Mouse (Mus musculus) heart, postnatal 36 days (tissue): ENCODE results near the gene Fgfr4. TPM values are rescaled to one million over a fixed set of nuclear protein-coding genes. Genes with fewer than 3 reads are reported as not detected.
"Not testable (repeated sequence)": the region's sequence is repeated elsewhere in the genome, so short reads cannot be mapped to it uniquely, and the experiment has no call there.

Experiments used
- DNase-seq, 2 experiments: peaks; one replicate each; pipeline ENCODE4 v3.0.0; 2021 to 2022
- intact Hi-C: fragments of 180-260 bp; cut with DNase I; formaldehyde crosslinking; loops from one replicate; pipeline ENCODE4 v1.15.1; 2025
- total RNA-seq, 2 experiments: library from RNA; stranded (reverse); gene quantifications; 2 replicates each; pipeline ENCODE4 v1.2.3; 2021

Fgfr4 gene
- total RNA-seq, 2 experiments from 2014 or later = 0.36 to 0.73 TPM

GRCm38 (mm10) chr13:55171517-55172335 is 19.3 kb downstream of the Fgfr4 start:
- intact Hi-C loops = no loop called here
- peak; percentile 65 to 73 for DNase-seq

DNA sequence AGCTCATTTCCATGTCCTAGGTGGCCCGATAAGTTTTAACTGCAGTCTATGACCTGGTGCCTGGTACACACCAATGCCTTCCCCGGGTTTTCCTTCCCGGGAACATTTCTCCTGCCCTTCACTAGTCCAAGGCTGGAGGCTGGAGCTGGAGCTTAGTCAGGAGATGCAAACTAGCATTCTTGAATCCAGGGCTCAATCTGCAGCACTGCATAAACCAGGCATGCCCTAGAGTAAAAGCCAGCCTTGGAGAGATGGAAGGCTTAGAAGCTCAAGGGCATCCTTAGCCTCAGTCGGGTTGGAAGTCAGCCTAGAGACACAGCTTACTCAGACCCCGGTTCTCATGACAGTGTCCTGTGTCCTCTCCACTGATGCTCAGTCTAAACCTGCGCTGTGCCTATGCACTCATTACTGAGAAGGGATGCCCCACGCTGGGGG is 19.9 kb downstream of the Fgfr4 start:
- intact Hi-C loops = no loop called here
- DNase-seq = no peak

DNA sequence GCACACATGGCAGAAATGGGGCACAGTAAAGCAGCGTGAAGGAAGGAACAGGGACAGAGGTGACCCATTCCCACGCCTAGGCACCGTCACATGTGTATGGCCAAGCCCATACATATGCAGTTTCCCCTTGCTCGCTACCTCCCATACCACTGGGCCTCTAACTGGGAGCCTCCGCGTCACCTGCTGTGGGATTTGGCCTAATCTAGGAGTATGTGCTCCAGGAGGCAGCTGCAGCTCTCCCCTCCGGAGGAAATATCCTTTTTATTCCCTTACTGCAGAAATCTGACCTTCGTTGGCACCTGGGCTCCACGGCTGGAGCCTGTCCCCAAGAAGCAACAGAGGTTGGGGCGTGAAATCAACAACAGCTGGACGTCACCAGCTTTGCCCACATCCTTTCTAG is 21.9 kb downstream of the Fgfr4 start:
- intact Hi-C loops = no loop called here
- DNase-seq = no peak

DNA sequence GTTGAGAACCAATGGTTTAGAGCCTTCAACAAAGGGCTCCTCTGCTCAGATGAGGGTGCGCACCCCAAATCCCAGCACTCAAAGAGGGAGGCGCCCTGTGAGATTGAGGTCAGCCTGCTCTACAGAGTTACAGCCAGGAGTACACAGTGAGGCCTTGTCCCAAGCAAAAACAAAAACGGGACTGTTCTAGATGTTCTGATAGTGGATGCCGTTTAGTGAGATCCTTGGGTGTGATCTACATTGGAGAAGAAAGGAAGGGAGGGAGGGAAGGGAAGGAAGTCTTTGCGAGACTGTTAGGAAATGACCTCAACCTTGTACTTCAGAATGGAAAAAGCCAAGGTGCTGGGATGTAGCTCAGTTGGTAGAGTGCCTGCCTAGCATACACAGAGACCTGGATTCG is 23.8 kb downstream of the Fgfr4 start:
- intact Hi-C loops = no loop called here
- no peak for DNase-seq

GRCm38 (mm10) chr13:55177903-55178496 is 25.6 kb downstream of the Fgfr4 start:
- intact Hi-C loops = loop anchor here (1.0 to 2.0 kb wide), 3 partner anchors 43 to 379 kb away; partner anchors contain the start of gene Zfp346

DNA sequence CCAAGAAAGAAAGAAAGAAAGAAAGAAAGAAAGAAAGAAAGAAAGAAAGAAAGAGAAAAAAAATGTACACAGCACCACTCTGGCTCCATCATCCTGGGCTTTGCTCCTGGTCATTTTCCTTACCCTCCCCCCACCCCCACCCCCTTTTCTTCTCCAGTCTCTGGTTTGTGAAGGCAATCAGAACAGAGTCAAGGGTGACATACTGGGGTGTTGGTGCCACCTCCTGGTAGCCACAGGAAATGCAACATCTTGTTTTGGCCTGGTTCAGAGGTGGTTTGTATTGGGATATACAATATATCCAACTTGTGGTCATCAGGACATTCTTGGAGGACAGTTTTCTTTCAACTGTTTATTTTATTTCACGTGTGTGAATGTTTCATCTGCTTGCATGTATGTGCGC is 26.1 kb downstream of the Fgfr4 start:
- intact Hi-C loops = loop anchor here (1.0 to 2.0 kb wide), 2 partner anchors 43 to 74 kb away; partner anchors contain the start of gene Zfp346
- peak; percentile 78 to 81 for DNase-seq

More at GRCm38 (mm10) chr13:55177903-55178496, 25.6 kb downstream of the Fgfr4 start:
- peak in 1 of 2 experiments; percentile 31 for DNase-seq

GRCm38 (mm10) chr13:55179591-55179990 is 27.2 kb downstream of the Fgfr4 start:
- no peak for DNase-seq
- intact Hi-C loops = loop anchor here (2.0 kb wide), 1 partner anchor 75 kb away; the partner anchor contains the start of gene Zfp346

DNA sequence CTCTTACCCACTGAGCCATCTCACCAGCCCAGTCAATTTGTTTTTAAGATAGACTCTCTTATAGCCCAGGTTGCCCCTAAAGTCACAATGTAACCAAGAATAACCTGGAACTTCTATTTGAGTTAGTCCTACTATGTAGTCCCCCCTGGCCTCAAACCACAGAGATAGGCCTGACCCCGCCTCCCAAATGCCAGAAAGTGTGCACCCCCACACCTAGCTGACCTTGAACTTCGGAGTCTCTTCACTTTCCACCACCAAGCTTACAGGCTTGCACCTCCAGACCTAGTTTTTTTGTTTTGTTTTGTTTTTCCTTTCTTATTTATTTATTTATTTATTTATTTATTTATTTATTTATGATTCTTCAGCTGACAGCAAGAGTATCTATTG is 29.3 kb downstream of the Fgfr4 start:
- DNase-seq = no peak
- intact Hi-C loops = loop anchor here (2.0 to 5.0 kb wide), 2 partner anchors 49 to 106 kb away; no protein-coding TSS in a partner anchor

GRCm38 (mm10) chr13:55182173-55182894 is 29.9 kb downstream of the Fgfr4 start:
- DNase-seq = peak; percentile 71 to 86
- intact Hi-C loops = loop anchor here (2.0 to 5.0 kb wide), 2 partner anchors 48 to 105 kb away; no protein-coding TSS in a partner anchor

GRCm38 (mm10) chr13:55183382-55183781 is 30.9 kb downstream of the Fgfr4 start:
- intact Hi-C loops = loop anchor here (2.0 to 5.0 kb wide), 2 partner anchors 47 to 104 kb away; no protein-coding TSS in a partner anchor

DNA sequence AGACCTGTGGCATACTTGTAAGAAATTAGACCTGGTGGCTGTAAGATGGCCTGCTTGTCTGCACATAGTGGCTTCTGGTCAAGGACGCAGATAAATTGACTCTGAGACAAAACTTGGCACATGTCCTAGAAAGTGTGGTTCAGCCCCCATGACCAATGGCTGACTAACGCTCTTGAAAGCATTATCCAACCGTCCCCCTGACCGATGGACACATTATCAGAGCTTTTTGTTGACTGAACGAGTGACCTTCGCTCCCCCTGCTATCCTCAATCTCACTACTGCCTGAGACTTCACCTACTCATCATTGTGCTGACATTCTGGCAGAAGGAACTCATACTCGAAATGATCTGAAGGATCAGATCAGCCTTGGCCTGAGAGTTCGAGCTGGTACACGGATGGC is 34.6 kb downstream of the Fgfr4 start:
- intact Hi-C loops, DNase-seq: not testable (repeated sequence)

More at GRCm38 (mm10) chr13:55183382-55183781, 30.9 kb downstream of the Fgfr4 start:
- DNase-seq = no peak

GRCm38 (mm10) chr13:55189531-55190107 is 37.2 kb downstream of the Fgfr4 start:
- intact Hi-C loops = loop anchor here (2.0 kb wide), 1 partner anchor 19 kb away; the partner anchor contains the start of gene Nsd1
- DNase-seq = no peak

DNA sequence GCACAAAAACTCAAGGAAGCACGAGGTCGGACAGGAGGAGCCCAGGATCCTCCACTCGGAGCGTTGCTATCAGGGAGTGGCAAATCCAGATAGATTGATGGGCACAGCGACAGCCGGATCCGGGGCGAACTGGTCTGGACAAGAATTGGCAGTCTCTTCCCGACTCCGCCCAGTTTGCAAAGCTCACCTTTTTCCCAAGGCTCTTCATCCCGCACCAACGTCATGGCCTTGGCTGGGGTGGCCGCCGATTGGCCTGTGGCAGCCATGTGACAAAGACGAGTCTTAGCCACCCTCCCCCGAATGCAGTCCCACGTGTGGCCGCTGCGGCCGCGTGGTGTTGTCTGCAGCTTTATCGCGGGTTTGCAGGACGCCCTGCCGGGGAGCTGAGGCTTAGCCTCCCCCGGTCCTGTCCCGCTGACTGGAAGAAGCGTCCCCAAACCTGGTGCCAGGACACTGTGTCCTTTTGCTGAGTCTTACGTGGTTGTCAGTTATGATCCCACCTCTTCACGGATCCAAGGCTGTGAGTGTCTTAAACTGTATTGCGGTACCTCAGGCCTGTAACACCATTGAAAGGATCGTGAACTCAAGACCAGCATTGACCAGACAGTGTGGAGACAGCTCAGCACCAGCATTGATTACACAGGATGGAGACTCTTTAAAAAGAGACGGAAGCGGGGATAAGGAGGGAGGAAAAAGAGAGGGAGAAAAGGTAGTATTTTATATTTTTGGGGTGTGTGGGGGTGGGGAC is 37.9 kb downstream of the Fgfr4 start:
- peak; percentile 89 to 92 for DNase-seq
- intact Hi-C loops = loop anchor here (2.0 kb wide), 1 partner anchor 19 kb away; the partner anchor contains the start of gene Nsd1

GRCm38 (mm10) chr13:55191535-55191934 is 39.1 kb downstream of the Fgfr4 start:
- intact Hi-C loops = loop anchor here (2.0 kb wide), 1 partner anchor 17 kb away; the partner anchor contains the start of gene Nsd1
- no peak for DNase-seq

- intact Hi-C loops = not testable (repeated sequence)
Measured at GRCm38 (mm10) chr13:55202758-55203157, 50.3 kb downstream of the Fgfr4 start.

GRCm38 (mm10) chr13:55203740-55204139 is 51.3 kb downstream of the Fgfr4 start:
- DNase-seq = no peak
- intact Hi-C loops = no loop called here

More at GRCm38 (mm10) chr13:55202758-55203157, 50.3 kb downstream of the Fgfr4 start:
- DNase-seq = not testable (repeated sequence)

- intact Hi-C loops = no loop called here
- DNase-seq = no peak
Measured at GRCm38 (mm10) chr13:55204667-55205389, 52.4 kb downstream of the Fgfr4 start.

DNA sequence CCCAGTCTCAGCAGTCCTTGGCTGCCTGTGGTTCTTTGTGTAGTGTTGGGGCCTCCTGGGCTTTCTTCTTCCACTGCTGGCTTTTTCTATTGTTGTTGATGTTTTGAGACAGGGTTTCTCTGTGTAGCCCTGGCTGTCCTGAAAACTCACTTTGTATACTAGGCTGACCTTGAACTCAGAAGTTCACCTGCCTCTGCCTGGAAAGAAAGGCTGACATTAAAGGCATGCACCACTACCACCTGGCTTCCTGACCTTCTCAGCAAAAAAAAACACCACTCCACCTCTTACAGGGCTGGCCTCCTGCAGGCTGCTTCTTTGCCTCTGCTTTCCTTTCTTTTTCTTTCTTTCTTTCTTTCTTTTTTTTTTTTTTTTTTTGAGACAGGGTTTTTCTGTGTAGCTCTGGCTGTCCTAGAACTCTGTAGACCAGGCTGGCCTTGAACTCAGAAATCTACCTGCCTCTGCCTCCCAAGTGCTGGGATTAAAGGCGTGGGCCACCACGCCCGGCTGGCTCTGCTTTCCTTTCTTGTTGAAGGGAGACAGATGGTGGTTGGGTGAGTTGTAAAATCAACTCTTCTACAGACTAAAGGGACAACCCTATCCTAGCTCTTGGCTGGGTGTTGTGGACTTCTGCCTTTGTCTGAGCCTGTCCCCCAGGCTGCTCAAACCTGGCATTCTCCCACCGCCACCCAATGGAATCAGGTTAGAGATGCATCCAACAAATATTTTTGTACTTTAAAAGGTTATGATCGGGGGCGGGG is 53.2 kb downstream of the Fgfr4 start:
- DNase-seq = no peak
- intact Hi-C loops = no loop called here
